Comparison of ENCODE assay signal across 9 mouse cellular contexts in the genomic region with DNA sequence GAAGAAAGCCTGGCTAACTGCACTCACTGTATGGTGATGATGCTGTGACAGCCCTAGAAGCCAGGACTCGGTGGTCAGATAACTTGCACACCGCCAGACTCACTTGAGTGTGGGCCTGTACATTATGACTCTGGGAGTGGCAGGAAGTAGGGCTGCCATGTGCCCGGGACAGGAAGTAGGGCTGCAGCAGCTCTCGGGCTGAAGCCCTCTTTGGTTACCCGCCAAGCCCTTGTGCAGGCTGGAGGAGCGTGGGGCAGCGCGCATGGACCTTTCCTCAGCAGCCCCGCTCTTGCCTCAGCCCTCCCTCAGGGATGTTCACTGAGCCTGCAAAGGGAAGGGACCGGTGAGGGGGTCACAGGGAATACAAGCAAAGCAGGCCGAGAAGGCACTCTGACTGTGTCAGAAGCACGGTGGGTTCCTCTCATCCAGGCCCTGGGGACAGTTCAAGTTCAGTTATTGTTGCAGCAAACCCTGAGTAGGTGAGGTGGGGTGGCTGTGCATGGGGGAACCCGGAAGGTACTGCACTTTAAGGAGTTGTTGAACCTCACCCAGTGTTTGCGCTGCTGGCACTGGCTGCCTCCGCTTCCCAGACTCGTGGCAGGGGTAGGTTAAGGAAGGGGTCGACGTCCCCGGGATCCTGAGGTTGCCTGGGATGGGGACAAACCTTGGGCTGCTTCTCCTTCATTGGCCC. TPM values are rescaled to one million over a fixed set of nuclear protein-coding genes. Genes with fewer than 3 reads are reported as not detected.
A peak's percentile ranks its signal among the peaks of the same experiment; 100 is the strongest.
DNase-seq lines count a peak whose midpoint lies in the region; ATAC-seq and TF ChIP-seq lines count a peak whose summit lies in the region.
"Had no signal": no experiment of that assay in that cellular context is flagged by ENCODE, and none has a peak within 500 bp of the region (broad histone marks: within the 10 kb centered on the region; RNA-seq: fewer than 3 reads in every experiment).

No protein-coding gene starts in this region.

- no peak overlapping the region for H3K4me3 ChIP-seq in forebrain, embryonic 10.5 days
- H3K4me3 ChIP-seq in forebrain, embryonic 12.5 days (replicated peaks): no peak overlapping the region
- no peak overlapping the region for H3K4me3 ChIP-seq in limb, embryonic 14.5 days (replicated peaks; ENCODE audit: low read length)

- H3K27me3 ChIP-seq in forebrain, embryonic 10.5 days (ENCODE audit: poor library complexity, severe bottlenecking): peaks cover 100% of the 10 kb centered on the region
- peaks cover 78% of the 10 kb centered on the region for H3K27me3 ChIP-seq in forebrain, embryonic 12.5 days
- no peaks in the 10 kb centered on the region for H3K27me3 ChIP-seq in limb, embryonic 14.5 days (ENCODE audit: control insufficient read depth, insufficient read depth, low read length)

- no peak overlapping the region for H3K4me2 ChIP-seq in forebrain, embryonic 12.5 days
- H3K4me2 ChIP-seq in limb, embryonic 14.5 days (replicated peaks; ENCODE audit: low read depth, low read length, severe bottlenecking): no peak overlapping the region

- no peak for DNase-seq in forebrain, embryonic 10.5 days (ENCODE audit: extremely low spot score, low spot score)
- DNase-seq in T-cell, adult 2 months (ENCODE audit: low spot score): peak; percentile 56
- no peak for DNase-seq in limb, embryonic 14.5 days (ENCODE audit: low spot score)
- DNase-seq in right cerebral cortex, adult 2 months (ENCODE audit: low spot score in 2 of 2): no peak
- DNase-seq in cerebellum, adult 11-12 months: no peak
- no peak for DNase-seq in retina, postnatal 1 day
- DNase-seq: cerebellum, adult 9-10 months had no signal

- peaks cover 63% of the 10 kb centered on the region for H3K36me3 ChIP-seq in forebrain, embryonic 10.5 days (replicated peaks)
- peaks cover 37% of the 10 kb centered on the region for H3K36me3 ChIP-seq in forebrain, embryonic 12.5 days (replicated peaks)
- H3K36me3 ChIP-seq in limb, embryonic 14.5 days (ENCODE audit: control insufficient read depth, insufficient read depth, low read length): peaks cover 37% of the 10 kb centered on the region

- TF ChIP-seq POLR2A in limb, embryonic 14.5 days (IDR thresholded peaks at IDR 0.05; ENCODE audit: borderline replicate concordance, extremely low read depth, insufficient read depth, insufficient read length): no peak

- peaks cover 61% of the 10 kb centered on the region for H3K4me1 ChIP-seq in forebrain, embryonic 10.5 days
- peaks cover 19% of the 10 kb centered on the region for H3K4me1 ChIP-seq in forebrain, embryonic 12.5 days
- peaks cover 25% of the 10 kb centered on the region for H3K4me1 ChIP-seq in limb, embryonic 14.5 days (ENCODE audit: control insufficient read depth, insufficient read depth, low read length)

- H3K9me3 ChIP-seq in forebrain, embryonic 10.5 days: no peaks in the 10 kb centered on the region
- H3K9me3 ChIP-seq in forebrain, embryonic 12.5 days: no peaks in the 10 kb centered on the region
- no peaks in the 10 kb centered on the region for H3K9me3 ChIP-seq in limb, embryonic 14.5 days (ENCODE audit: control insufficient read depth, low read length)

- ATAC-seq in forebrain, embryonic 12.5 days (ENCODE audit: low FRiP score): no peak
- ATAC-seq in limb, embryonic 14.5 days (ENCODE audit: low FRiP score, low read depth): no peak
- peak; percentile 20; the same call in 1 of the 2 replicates for ATAC-seq in neutrophil, adult 5-6 weeks (ENCODE audit: extremely low read depth, insufficient number of reproducible peaks, low FRiP score, poor library complexity, severe bottlenecking)

- H3K27ac ChIP-seq in forebrain, embryonic 10.5 days: peak overlapping the region; percentile 51
- H3K27ac ChIP-seq in forebrain, embryonic 12.5 days: no peak overlapping the region
- H3K27ac ChIP-seq in limb, embryonic 14.5 days (replicated peaks; ENCODE audit: low read depth, low read length): 0 out of 2 replicates have a peak overlapping the region, but pooled peaks have one; percentile 15

- 48% methylated on average over 19 of the region's 19 CpGs for WGBS in forebrain, embryonic 10.5 days
- 55% methylated on average over 19 of the region's 19 CpGs for WGBS in forebrain, embryonic 12.5 days
- WGBS in limb, embryonic 14.5 days: 48% methylated on average over 19 of the region's 19 CpGs

- H3K9ac ChIP-seq in forebrain, embryonic 12.5 days: no peak overlapping the region
- H3K9ac ChIP-seq in limb, embryonic 14.5 days (ENCODE audit: low read depth, low read length, severe bottlenecking): no peak overlapping the region

RNA-seq across cellular contexts. Expression of gene Gm17018, which starts 14.7 kb away (rescaled TPM):
- 52.1 and 53.5 TPM in 2 replicates for polyA plus RNA-seq in forebrain, embryonic 10.5 days (2016; fragmentation: Nextera tagmentation; extraction: Ambion mirVana)
- 45.5 and 47.1 TPM in 2 replicates for polyA plus RNA-seq in forebrain, embryonic 12.5 days (2016; fragmentation: Nextera tagmentation; extraction: Ambion mirVana)
- 12.1 and 15.9 TPM in 2 replicates for polyA plus RNA-seq in limb, embryonic 14.5 days (2012; rRNA removed)
- polyA plus RNA-seq in limb, embryonic 14.5 days (2014; fragmentation: Nextera tagmentation; extraction: Ambion mirVana): 39.6 and 41.2 TPM in 2 replicates
- total RNA-seq in neutrophil, adult 5-6 weeks (2017): 12.2 and 19.3 TPM in 2 replicates

RNA-seq across cellular contexts. Expression of gene Poll, which starts 14.8 kb away (rescaled TPM):
- polyA plus RNA-seq in forebrain, embryonic 10.5 days (2016; fragmentation: Nextera tagmentation; extraction: Ambion mirVana): 25.7 and 26.6 TPM in 2 replicates
- polyA plus RNA-seq in forebrain, embryonic 12.5 days (2016; fragmentation: Nextera tagmentation; extraction: Ambion mirVana): 18.1 and 18.2 TPM in 2 replicates
- polyA plus RNA-seq in limb, embryonic 14.5 days (2012; rRNA removed): 12.5 and 14.5 TPM in 2 replicates
- polyA plus RNA-seq in limb, embryonic 14.5 days (2014; fragmentation: Nextera tagmentation; extraction: Ambion mirVana): 12.3 and 14.0 TPM in 2 replicates
- 8.7 and 8.8 TPM in 2 replicates for total RNA-seq in neutrophil, adult 5-6 weeks (2017)
